ENCODE assay signal across 9 mouse cellular contexts in the genomic region with DNA sequence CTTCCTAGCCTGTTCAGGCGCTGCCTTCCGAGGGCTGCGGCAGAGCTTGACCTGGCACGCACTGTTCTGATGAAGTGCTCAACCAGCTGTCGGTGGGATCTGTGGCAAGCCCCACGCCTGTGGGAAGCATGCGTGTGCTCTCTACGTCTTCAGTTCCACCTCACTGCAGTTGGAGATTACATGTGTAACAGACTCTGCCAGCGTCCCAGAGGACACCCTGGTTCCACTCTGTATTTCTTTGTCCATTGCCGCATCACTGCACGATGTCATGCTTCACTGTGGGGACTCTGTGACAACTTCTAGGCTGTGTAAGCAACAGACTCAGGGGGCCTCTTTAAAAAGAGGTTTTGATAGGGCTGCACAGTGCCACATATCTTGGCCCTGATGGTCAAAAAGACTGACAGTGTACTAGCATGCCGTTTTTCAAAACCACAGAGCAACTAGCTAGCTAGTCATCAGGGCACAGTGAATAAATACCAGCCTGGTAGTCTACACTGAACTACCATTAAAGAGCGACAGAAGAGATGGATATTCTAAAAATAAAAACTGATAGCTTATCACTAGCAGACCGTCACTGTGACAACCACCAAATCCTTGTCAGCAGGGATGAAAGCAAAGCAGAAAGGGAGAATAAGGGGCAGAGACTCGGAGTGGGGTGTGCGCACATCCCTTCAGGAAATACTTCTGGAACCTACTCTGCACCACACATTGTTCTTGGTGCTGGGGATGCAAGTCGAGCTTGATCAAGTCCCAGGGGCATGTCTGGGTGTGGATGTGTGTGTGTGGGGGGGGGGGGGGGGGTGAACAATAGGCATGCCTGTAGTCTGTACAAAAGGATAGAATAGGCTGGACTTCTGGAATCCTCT. TPM values are rescaled to one million over a fixed set of nuclear protein-coding genes. Genes with fewer than 3 reads are reported as not detected.
DNase-seq lines count a peak whose midpoint lies in the region; ATAC-seq and TF ChIP-seq lines count a peak whose summit lies in the region.
"Had no signal": no experiment of that assay in that cellular context is flagged by ENCODE, and none has a peak within 500 bp of the region (broad histone marks: within the 10 kb centered on the region; RNA-seq: fewer than 3 reads in every experiment).

No protein-coding gene starts in this region.

- intact Hi-C loops in heart, postnatal 14 days (cut with DNase I) = loop anchor here (5.0 kb wide), 1 partner anchor 144 kb away; no protein-coding TSS in a partner anchor

- H3K4me1 ChIP-seq in MEL (ENCODE audit: control insufficient read depth in 1 of 2, insufficient read depth in 2 of 2, low read length in 2 of 2) = peaks cover 18 to 40% of the 10 kb centered on the region in 2 experiments

- DNase-seq in heart, adult 11 months = peak; percentile 93
- no peak for DNase-seq in heart, postnatal 14 days
- DNase-seq in MEL (ENCODE audit: low read depth, low spot score) = no peak
- DNase-seq in heart, postnatal 4 days = peak; percentile 10
- DNase-seq in adrenal gland, postnatal 36 days = no peak
- no peak for DNase-seq in thymus, postnatal 0 days (ENCODE audit: low spot score)
- no peak for DNase-seq in cerebellum, postnatal 14 days
- DNase-seq: cerebellum, postnatal 25 days had no signal

- TF ChIP-seq CTCF in MEL (IDR thresholded peaks at IDR 0.05 in 2 of 3, conservative IDR thresholded peaks at IDR 0.05 in 1 of 3; ENCODE audit: control insufficient read depth in 1 of 3, insufficient read depth in 1 of 3, low read depth in 2 of 3, low read length in 3 of 3, poor library complexity in 1 of 3, severe bottlenecking in 1 of 3) = no peak

- H3K9me3 ChIP-seq in MEL (replicated peaks; ENCODE audit: insufficient read depth, low read length) = no peaks in the 10 kb centered on the region

- no peak overlapping the region for H3K27ac ChIP-seq in MEL (ENCODE audit: control insufficient read depth, low read depth, low read length)

- peaks cover 2 to 37% of the 10 kb centered on the region in 2 experiments; a peak in 3 of 4 replicates for H3K36me3 ChIP-seq in MEL (ENCODE audit: control insufficient read depth in 1 of 2, insufficient read depth in 2 of 2, low read length in 2 of 2)

- ATAC-seq in megakaryocyte-erythroid progenitor cell, adult 5-6 weeks (replicated peaks; ENCODE audit: low FRiP score, low TSS enrichment, poor library complexity, severe bottlenecking) = peak; percentile 7; the same call in 1 of the 2 replicates

- TF ChIP-seq RAD21 in MEL (IDR thresholded peaks at IDR 0.05; ENCODE audit: low read depth, low read length) = no peak

- no peak overlapping the region for H3K9ac ChIP-seq in MEL (ENCODE audit: control insufficient read depth, low read depth, low read length, poor library complexity, severe bottlenecking)

- no peaks in the 10 kb centered on the region for H3K79me2 ChIP-seq in MEL (ENCODE audit: control insufficient read depth, insufficient read depth, low read length, poor library complexity)

- no peak for TF ChIP-seq POLR2A in MEL (IDR thresholded peaks at IDR 0.05; ENCODE audit: control insufficient read depth in 1 of 2, insufficient read depth in 1 of 2, low read depth in 1 of 2, low read length in 2 of 2, poor library complexity in 1 of 2)

- H3K27me3 ChIP-seq in MEL (ENCODE audit: control insufficient read depth in 1 of 2, insufficient read depth in 2 of 2, low read length in 2 of 2) = no peaks in the 10 kb centered on the region

- no peak for TF ChIP-seq EP300 in MEL (IDR thresholded peaks at IDR 0.05; ENCODE audit: low read depth in 1 of 2, low read length in 2 of 2)

- H3K4me3 ChIP-seq in MEL (ENCODE audit: control insufficient read depth in 1 of 2, insufficient read depth in 1 of 2, low read depth in 2 of 2, low read length in 2 of 2) = no peak overlapping the region

TF ChIP-seq in MEL, 35 proteins besides CTCF, POLR2A, EP300 and RAD21:
- TF ChIP-seq RCOR1 (IDR thresholded peaks at IDR 0.05; ENCODE audit: low read depth, low read length) = peak; percentile 43
- no peak for TF ChIP-seq E2F4 (IDR thresholded peaks at IDR 0.05; ENCODE audit: borderline replicate concordance, low read depth, low read length)
- no peak for TF ChIP-seq ZNF384 (IDR thresholded peaks at IDR 0.05; ENCODE audit: low read depth, low read length)
- TF ChIP-seq GATA1 (IDR thresholded peaks at IDR 0.05; ENCODE audit: low read depth, low read length) = peak; percentile 43; the same call in 1 of the 2 replicates
- TF ChIP-seq MEF2A (IDR thresholded peaks at IDR 0.05; ENCODE audit: extremely low read depth, insufficient replicate concordance, low read depth, low read length, poor library complexity, severe bottlenecking) = peak; percentile 85; the same call in 1 of the 2 replicates

RNA-seq across cellular contexts. Expression of gene Katnal1, which starts 20.7 kb away (rescaled TPM):
- 1 to 10 TPM; 5.4 to 7.9 TPM for total RNA-seq in heart, postnatal 14 days (2021)
- 13.6 and 14.8 TPM in 2 replicates for total RNA-seq in MEL (2012; rRNA removed)
- polyA plus RNA-seq in MEL (2012; ENCODE audit: insufficient read depth in 1 of 2, insufficient read length in 2 of 2, low read depth in 1 of 2, low replicate concordance in 2 of 2, missing spikeins in 1 of 2) = 10 to 100 TPM in 1 of 2 experiments, not detected in 1; 12.8 TPM
- total RNA-seq in heart, postnatal 4 days (2021) = 10 to 100 TPM in 1 of 2 experiments, 1 to 10 TPM in 1; 9.6 to 11.0 TPM
- total RNA-seq in megakaryocyte-erythroid progenitor cell, adult 5-6 weeks (2014; fragmentation: Nextera tagmentation) = 13.0 and 19.0 TPM in 2 replicates
- total RNA-seq in megakaryocyte-erythroid progenitor cell, adult 5-6 weeks (2017) = 11.2 and 23.9 TPM in 2 replicates
- total RNA-seq in adrenal gland, postnatal 36 days (2021) = 1 to 10 TPM; 6.5 to 9.7 TPM
- polyA plus RNA-seq in thymus, postnatal 0 days (2015; fragmentation: Nextera tagmentation; extraction: Ambion mirVana) = 6.7 and 6.8 TPM in 2 replicates

Comparison
In these comparisons a context has a peak if more than half of its experiments do, and no peak if none do; other contexts are left out.
1. DNase-seq: peak in heart, adult 11 months (single experiment) and heart, postnatal 4 days (single experiment); none in heart, postnatal 14 days (0 of 2), MEL (single experiment), adrenal gland, postnatal 36 days (0 of 2), thymus, postnatal 0 days (single experiment) and cerebellum, postnatal 14 days (0 of 2).